Mouse (Mus musculus) megakaryocyte, adult 5-6 weeks (primary cell): ENCODE results near the gene Prss12. TPM values are rescaled to one million over a fixed set of nuclear protein-coding genes. Genes with fewer than 3 reads are reported as not detected.

Source experiments
- ATAC-seq: 2 replicates; pipeline ENCODE4 v1.8.0; 2016; ENCODE audit warnings: mild to moderate bottlenecking, inconsistent platforms; ENCODE audit not compliant: poor library complexity, severe bottlenecking
- total RNA-seq, 2 experiments: library from RNA; stranded (forward) in 1 of 2; stranded (reverse) in 1 of 2; fragments of 153-499, 151-499 nt in 1 of 2; fragments of 221-1000, 200-1000 nt in 1 of 2; gene quantifications; 2 replicates each; pipeline versions ENCODE4 v1.2.3 to v1.2.4; 2015 to 2017

Prss12 gene
- total RNA-seq (2015) (0.16 TPM in 1 of 2 replicates, not detected in the other), total RNA-seq (2017) (0.26 TPM in 1 of 2 replicates, not detected in the other)

- peak; percentile 22 for ATAC-seq
These were observed at the start of gene Prss12 for GRCm38 (mm10) chr3:123446708-123447537. TSS of gene Prss12 (plus strand) at chr3:123446913.

GRCm38 (mm10) chr3:123397562-123398481, 48.9 kb upstream of the Prss12 start:
- ATAC-seq, result no peak

- 0 out of 2 replicates have a peak, but pooled peaks have one; percentile 18 for ATAC-seq
These were observed 41.8 kb upstream of the Prss12 start for GRCm38 (mm10) chr3:123404945-123405344.

- ATAC-seq, result no peak
These were observed 34.7 kb upstream of the Prss12 start for GRCm38 (mm10) chr3:123411821-123412578.

- no peak for ATAC-seq
These were observed 33.5 kb upstream of the Prss12 start for GRCm38 (mm10) chr3:123413173-123413572.

- ATAC-seq, result no peak
These were observed 21.1 kb upstream of the Prss12 start for GRCm38 (mm10) chr3:123425647-123426046.

- no peak for ATAC-seq
These were observed 18.7 kb upstream of the Prss12 start for GRCm38 (mm10) chr3:123428005-123428404.

GRCm38 (mm10) chr3:123429597-123430458, 16.9 kb upstream of the Prss12 start:
- no peak for ATAC-seq

GRCm38 (mm10) chr3:123431951-123432674, 14.6 kb upstream of the Prss12 start:
- no peak for ATAC-seq

GRCm38 (mm10) chr3:123433362-123433761, 13.4 kb upstream of the Prss12 start:
- no peak for ATAC-seq

GRCm38 (mm10) chr3:123437608-123438007, 9.1 kb upstream of the Prss12 start:
- no peak for ATAC-seq

- peak; percentile 40; the same call in 1 of the 2 replicates for ATAC-seq
These were observed 6.2 kb upstream of the Prss12 start for GRCm38 (mm10) chr3:123440490-123440889.

GRCm38 (mm10) chr3:123444466-123444865, 2.2 kb upstream of the Prss12 start:
- ATAC-seq, result no peak; the same call in 1 of the 2 replicates

- peak; percentile 31; the same call in 1 of the 2 replicates for ATAC-seq
These were observed 886 bp downstream of the Prss12 start for GRCm38 (mm10) chr3:123447538-123448059.

GRCm38 (mm10) chr3:123448096-123448495, 1.4 kb downstream of the Prss12 start:
- ATAC-seq, result no peak

- no peak for ATAC-seq
These were observed 3.4 kb downstream of the Prss12 start for GRCm38 (mm10) chr3:123450107-123450506.

- ATAC-seq, result no peak
These were observed 6.2 kb downstream of the Prss12 start for GRCm38 (mm10) chr3:123452904-123453303.

- no peak for ATAC-seq
These were observed 12.8 kb downstream of the Prss12 start for GRCm38 (mm10) chr3:123459492-123459891.

GRCm38 (mm10) chr3:123460436-123460835, 13.7 kb downstream of the Prss12 start:
- ATAC-seq, result no peak
